Mouse (Mus musculus) c-Kit-positive CD71-negative TER-119-negative erythroid progenitor cells, embryonic 14.5 days (primary cell): ENCODE measurements around the gene Rnft2.
A peak's percentile ranks its signal among the peaks of the same experiment; 100 is the strongest.

Experiments
- DNase-seq: peaks from one replicate; pipeline ENCODE4 v3.0.0-alpha.2; 2013; ENCODE audit warnings: low read depth

Gene Rnft2

GRCm38 (mm10) chr5:118244606-118245443 is at the start of gene Rnft2, which contains the start of gene 2410131K14Rik:
Gene Rnft2 (minus strand): TSS chr5:118245116.
Gene 2410131K14Rik (plus strand): TSS chr5:118245227.
- DNase-seq, result peak; percentile 94

GRCm38 (mm10) chr5:118294086-118294864 is 49.4 kb upstream of the Rnft2 start:
- no peak for DNase-seq

GRCm38 (mm10) chr5:118292476-118292875 is 47.6 kb upstream of the Rnft2 start:
- no peak for DNase-seq

GRCm38 (mm10) chr5:118291453-118291852 is 46.5 kb upstream of the Rnft2 start:
- no peak for DNase-seq

GRCm38 (mm10) chr5:118277741-118278495 is 33.0 kb upstream of the Rnft2 start:
- DNase-seq, result no peak

- no peak for DNase-seq
These were observed 31.8 kb upstream of the Rnft2 start for GRCm38 (mm10) chr5:118276711-118277110.

GRCm38 (mm10) chr5:118276281-118276680 is 31.4 kb upstream of the Rnft2 start:
- no peak for DNase-seq

GRCm38 (mm10) chr5:118274546-118274945 is 29.6 kb upstream of the Rnft2 start:
- DNase-seq, result no peak

GRCm38 (mm10) chr5:118273446-118273845 is 28.5 kb upstream of the Rnft2 start:
- DNase-seq, result no peak

GRCm38 (mm10) chr5:118271449-118272110 is 26.7 kb upstream of the Rnft2 start:
- no peak for DNase-seq

GRCm38 (mm10) chr5:118268987-118269386 is 24.1 kb upstream of the Rnft2 start:
- no peak for DNase-seq

- no peak for DNase-seq
These were observed 21.4 kb upstream of the Rnft2 start for GRCm38 (mm10) chr5:118266309-118266708.

GRCm38 (mm10) chr5:118265366-118265765 is 20.4 kb upstream of the Rnft2 start:
- no peak for DNase-seq

- DNase-seq, result no peak
These were observed 19.4 kb upstream of the Rnft2 start for GRCm38 (mm10) chr5:118264279-118264678.

- DNase-seq, result no peak
These were observed 17.5 kb upstream of the Rnft2 start for GRCm38 (mm10) chr5:118262418-118262817.

- no peak for DNase-seq
These were observed 16.3 kb upstream of the Rnft2 start for GRCm38 (mm10) chr5:118261181-118261580.

- DNase-seq, result no peak
These were observed 15.7 kb upstream of the Rnft2 start for GRCm38 (mm10) chr5:118260642-118261041.

GRCm38 (mm10) chr5:118260055-118260454 is 15.1 kb upstream of the Rnft2 start:
- no peak for DNase-seq

- no peak for DNase-seq
These were observed 14.7 kb upstream of the Rnft2 start for GRCm38 (mm10) chr5:118259636-118260035.

- DNase-seq, result no peak
These were observed 14.2 kb upstream of the Rnft2 start for GRCm38 (mm10) chr5:118259152-118259551.

- no peak for DNase-seq
These were observed 12.1 kb upstream of the Rnft2 start for GRCm38 (mm10) chr5:118256981-118257380.

- no peak for DNase-seq
These were observed 8.6 kb upstream of the Rnft2 start for GRCm38 (mm10) chr5:118253551-118253950.
